Comparison of ENCODE assay signal across 9 mouse cellular contexts in the genomic region with DNA sequence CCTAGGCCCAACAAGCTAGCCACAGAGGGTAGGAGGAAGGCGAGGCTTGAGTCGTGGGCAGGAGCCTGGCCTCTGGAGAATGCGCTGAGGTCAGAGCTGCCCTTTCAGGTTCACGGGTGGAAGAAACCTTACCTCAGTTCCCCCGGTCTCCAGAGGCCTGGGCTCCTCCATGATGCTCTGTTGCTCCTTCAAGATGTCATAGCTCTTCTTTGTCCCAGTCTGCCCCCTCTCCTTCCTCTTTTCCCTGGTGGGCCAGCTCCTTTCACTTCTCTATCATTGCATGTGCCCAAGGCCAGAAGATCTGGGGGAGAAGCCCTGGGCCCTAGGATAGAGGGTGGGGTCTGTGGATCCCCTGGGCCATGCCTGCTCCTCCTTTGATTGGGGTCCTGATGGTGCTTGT. TPM values are rescaled to one million over a fixed set of nuclear protein-coding genes. Genes with fewer than 3 reads are reported as not detected.
DNase-seq lines count a peak whose midpoint lies in the region; ATAC-seq lines count a peak whose summit lies in the region.
"Had no signal": no experiment of that assay in that cellular context is flagged by ENCODE, and none has a peak within 500 bp of the region (broad histone marks: within the 10 kb centered on the region; RNA-seq: fewer than 3 reads in every experiment).

No protein-coding gene starts in this region.

- peak overlapping the region; percentile 89 for H3K9ac ChIP-seq in kidney, embryonic 15.5 days
- peak overlapping the region; percentile 84; the same call in 1 of the 2 replicates for H3K9ac ChIP-seq in embryonic facial prominence, embryonic 15.5 days
- H3K9ac ChIP-seq in neural tube, embryonic 13.5 days, result peak overlapping the region; percentile 88

- H3K27ac ChIP-seq in kidney, embryonic 15.5 days, result no peak overlapping the region
- no peak overlapping the region for H3K27ac ChIP-seq in embryonic facial prominence, embryonic 15.5 days (replicated peaks)
- H3K27ac ChIP-seq in limb, embryonic 10.5 days, result peak overlapping the region; percentile 91
- no peak overlapping the region for H3K27ac ChIP-seq in neural tube, embryonic 13.5 days (replicated peaks)

- no peak for DNase-seq in kidney, postnatal 36 days
- DNase-seq in limb, embryonic 10.5 days (ENCODE audit: low spot score), result no peak
- DNase-seq in yolk sac, embryonic 10.5 days (ENCODE audit: low spot score), result no peak
- no peak for DNase-seq in spleen, adult 12 weeks (ENCODE audit: low spot score)
- DNase-seq: kidney, adult 9 months had no signal

- peaks cover 15% of the 10 kb centered on the region for H3K36me3 ChIP-seq in kidney, embryonic 15.5 days
- H3K36me3 ChIP-seq in embryonic facial prominence, embryonic 15.5 days, result peaks cover 6% of the 10 kb centered on the region; the same call in 1 of the 2 replicates
- peaks cover 16% of the 10 kb centered on the region for H3K36me3 ChIP-seq in limb, embryonic 10.5 days
- H3K36me3 ChIP-seq in neural tube, embryonic 13.5 days, result no peaks in the 10 kb centered on the region

- peak overlapping the region; percentile 90 for H3K4me2 ChIP-seq in kidney, embryonic 15.5 days
- H3K4me2 ChIP-seq in embryonic facial prominence, embryonic 15.5 days (replicated peaks), result peak overlapping the region; percentile 97
- H3K4me2 ChIP-seq in neural tube, embryonic 13.5 days, result peak overlapping the region; percentile 99

- no peaks in the 10 kb centered on the region for H3K9me3 ChIP-seq in kidney, embryonic 15.5 days (replicated peaks)
- H3K9me3 ChIP-seq in embryonic facial prominence, embryonic 15.5 days (replicated peaks), result no peaks in the 10 kb centered on the region
- H3K9me3 ChIP-seq in limb, embryonic 10.5 days (replicated peaks), result no peaks in the 10 kb centered on the region
- no peaks in the 10 kb centered on the region for H3K9me3 ChIP-seq in neural tube, embryonic 13.5 days

- peak overlapping the region; percentile 89 for H3K4me3 ChIP-seq in kidney, embryonic 15.5 days (replicated peaks)
- H3K4me3 ChIP-seq in embryonic facial prominence, embryonic 15.5 days (replicated peaks), result peak overlapping the region; percentile 83
- peak overlapping the region; percentile 82 for H3K4me3 ChIP-seq in limb, embryonic 10.5 days
- H3K4me3 ChIP-seq in neural tube, embryonic 13.5 days, result peak overlapping the region; percentile 76

- no peaks in the 10 kb centered on the region for H3K27me3 ChIP-seq in kidney, embryonic 15.5 days
- H3K27me3 ChIP-seq in embryonic facial prominence, embryonic 15.5 days, result no peaks in the 10 kb centered on the region
- no peaks in the 10 kb centered on the region for H3K27me3 ChIP-seq in limb, embryonic 10.5 days (ENCODE audit: low read depth, poor library complexity, severe bottlenecking)
- no peaks in the 10 kb centered on the region for H3K27me3 ChIP-seq in neural tube, embryonic 13.5 days

- no peak for ATAC-seq in kidney, embryonic 15.5 days (replicated peaks; ENCODE audit: low FRiP score)
- no peak for ATAC-seq in embryonic facial prominence, embryonic 15.5 days (ENCODE audit: insufficient number of reproducible peaks, low FRiP score, low TSS enrichment, low read depth)
- no peak for ATAC-seq in neural tube, embryonic 13.5 days (ENCODE audit: low read depth)
- ATAC-seq in monocyte, adult 5-6 weeks (replicated peaks; ENCODE audit: insufficient number of reproducible peaks, low FRiP score, low TSS enrichment, poor library complexity, severe bottlenecking), result no peak

- 73% methylated on average over 5 of the region's 5 CpGs for WGBS in kidney, embryonic 15.5 days
- 65% methylated on average over 5 of the region's 5 CpGs for WGBS in embryonic facial prominence, embryonic 15.5 days
- 87% methylated on average over 5 of the region's 5 CpGs for WGBS in limb, embryonic 10.5 days
- WGBS in neural tube, embryonic 13.5 days, result 80% methylated on average over 5 of the region's 5 CpGs

- peaks cover 60% of the 10 kb centered on the region for H3K4me1 ChIP-seq in kidney, embryonic 15.5 days
- peaks cover 42% of the 10 kb centered on the region for H3K4me1 ChIP-seq in embryonic facial prominence, embryonic 15.5 days
- peaks cover 49% of the 10 kb centered on the region for H3K4me1 ChIP-seq in limb, embryonic 10.5 days
- H3K4me1 ChIP-seq in neural tube, embryonic 13.5 days (replicated peaks), result peaks cover 44% of the 10 kb centered on the region

RNA-seq across cellular contexts. Expression of a gene that starts 1.7 kb away (rescaled TPM):
- 68.3 and 75.1 TPM in 2 replicates for polyA plus RNA-seq in kidney, embryonic 15.5 days (2015; fragmentation: Nextera tagmentation; extraction: Ambion mirVana)
- 83.7 and 86.5 TPM in 2 replicates for polyA plus RNA-seq in embryonic facial prominence, embryonic 15.5 days (2015; fragmentation: Nextera tagmentation; extraction: Ambion mirVana)
- polyA plus RNA-seq in limb, embryonic 10.5 days (2016; fragmentation: Nextera tagmentation; extraction: Ambion mirVana), result 48.7 and 60.3 TPM in 2 replicates
- polyA plus RNA-seq in neural tube, embryonic 13.5 days (2015; fragmentation: Nextera tagmentation; extraction: Ambion mirVana), result 75.6 and 76.1 TPM in 2 replicates
- 24.4 to 70.1 TPM (median 35.2 TPM) in 3 replicates for total RNA-seq in monocyte, adult 5-6 weeks (2017)

RNA-seq across cellular contexts. Expression of a gene that starts 5.1 kb away (rescaled TPM):
- 145 and 158 TPM in 2 replicates for polyA plus RNA-seq in kidney, embryonic 15.5 days (2015; fragmentation: Nextera tagmentation; extraction: Ambion mirVana)
- polyA plus RNA-seq in embryonic facial prominence, embryonic 15.5 days (2015; fragmentation: Nextera tagmentation; extraction: Ambion mirVana), result 101 and 102 TPM in 2 replicates
- 281 and 283 TPM in 2 replicates for polyA plus RNA-seq in limb, embryonic 10.5 days (2016; fragmentation: Nextera tagmentation; extraction: Ambion mirVana)
- polyA plus RNA-seq in neural tube, embryonic 13.5 days (2015; fragmentation: Nextera tagmentation; extraction: Ambion mirVana), result 33.5 and 40.5 TPM in 2 replicates
- 10.9 to 27.9 TPM (median 20.2 TPM) in 3 replicates for total RNA-seq in monocyte, adult 5-6 weeks (2017)

RNA-seq across cellular contexts. Expression of a gene that starts 28.9 kb away (rescaled TPM):
- polyA plus RNA-seq in kidney, embryonic 15.5 days (2015; fragmentation: Nextera tagmentation; extraction: Ambion mirVana), result 43.2 and 55.0 TPM in 2 replicates
- 118 and 126 TPM in 2 replicates for polyA plus RNA-seq in embryonic facial prominence, embryonic 15.5 days (2015; fragmentation: Nextera tagmentation; extraction: Ambion mirVana)
- 31.1 and 50.4 TPM in 2 replicates for polyA plus RNA-seq in limb, embryonic 10.5 days (2016; fragmentation: Nextera tagmentation; extraction: Ambion mirVana)
- 548 and 565 TPM in 2 replicates for polyA plus RNA-seq in neural tube, embryonic 13.5 days (2015; fragmentation: Nextera tagmentation; extraction: Ambion mirVana)
- total RNA-seq in monocyte, adult 5-6 weeks (2017), result not detected in 3 replicates
